Mouse (Mus musculus): ENCODE data around the gene Tlr2. TPM values are rescaled to one million over a fixed set of nuclear protein-coding genes. Genes with fewer than 3 reads are reported as not detected.

Gene Tlr2
- polyA plus RNA-seq, 1 experiment from 2014 or later, result 1.4 TPM

DNA sequence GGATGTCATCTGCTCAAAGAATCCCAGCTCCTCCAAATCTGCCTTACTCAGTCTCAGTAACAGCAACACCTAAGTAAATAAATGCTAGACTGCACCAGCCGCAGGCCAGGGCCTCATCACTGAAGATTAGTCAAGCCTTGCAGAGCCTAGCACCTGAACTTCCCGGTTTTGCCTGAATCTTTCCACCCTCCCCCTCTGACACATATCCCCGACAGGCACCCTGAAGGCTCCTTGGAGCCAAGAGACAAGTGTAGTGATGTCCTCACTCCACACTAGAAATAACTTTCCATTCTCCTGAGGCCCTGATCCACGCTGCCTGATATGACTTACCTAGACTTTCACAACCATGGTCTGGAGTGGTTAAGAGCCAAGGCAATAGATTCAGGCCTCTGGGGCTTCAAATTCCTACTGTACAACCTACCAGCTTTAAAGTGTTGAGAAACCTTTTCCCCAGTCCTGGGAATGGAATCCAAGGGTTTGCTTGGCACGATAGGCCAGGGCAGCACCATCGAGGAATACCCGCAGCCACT lies 53.7 kb downstream of the Tlr2 start:
- H3K27me3 ChIP-seq (ENCODE audit: control insufficient read depth, insufficient read depth, low read length), result no peaks in the 10 kb centered on the region; the same call in 1 of the 2 replicates
- no peak overlapping the region for H3K4me2 ChIP-seq (ENCODE audit: low read depth, low read length, severe bottlenecking)
- 80% methylated on average over 7 of the region's 7 CpGs for WGBS
- H3K4me3 ChIP-seq (ENCODE audit: low read depth, low read length), result no peak overlapping the region
- DNase-seq (ENCODE audit: low spot score), result peak; percentile 33
- no peak overlapping the region for H3K9ac ChIP-seq (ENCODE audit: low read length)
- H3K4me1 ChIP-seq (replicated peaks; ENCODE audit: control insufficient read depth, insufficient read depth, low read length), result peaks cover 11% of the 10 kb centered on the region; the same call in 1 of the 2 replicates
- no peaks in the 10 kb centered on the region for H3K36me3 ChIP-seq (ENCODE audit: control insufficient read depth, insufficient read depth, low read length)
- no peaks in the 10 kb centered on the region for H3K9me3 ChIP-seq (ENCODE audit: control insufficient read depth, low read length)
- no peak for ATAC-seq (replicated peaks; ENCODE audit: low FRiP score)
- no peak overlapping the region for H3K27ac ChIP-seq (ENCODE audit: low read depth, low read length)

DNA sequence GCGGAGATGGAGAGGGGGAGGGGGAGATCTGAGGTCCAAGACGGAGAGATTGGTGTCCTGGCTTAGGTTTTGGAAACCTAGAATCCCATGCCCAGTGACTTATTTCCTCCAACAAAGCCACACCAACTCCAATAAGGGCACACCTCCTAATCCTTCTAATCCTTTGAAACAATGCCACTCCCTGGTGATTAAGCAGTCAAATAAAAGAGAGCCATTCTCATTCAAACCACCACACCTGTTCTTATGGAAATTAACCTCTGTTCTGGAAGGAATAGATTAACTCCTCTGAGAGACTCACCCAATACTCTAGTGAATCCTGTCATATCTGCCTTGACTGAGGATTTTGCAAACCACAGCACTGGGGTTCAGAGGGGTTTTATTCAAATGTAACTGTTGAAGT lies 54.5 kb downstream of the Tlr2 start:
- ATAC-seq (replicated peaks; ENCODE audit: low FRiP score) (no peak), DNase-seq (ENCODE audit: low spot score) (no peak)
- H3K27me3 ChIP-seq (ENCODE audit: control insufficient read depth, insufficient read depth, low read length), result no peaks in the 10 kb centered on the region; the same call in 1 of the 2 replicates
- WGBS, result 49% methylated on average over 2 of the region's 2 CpGs
- no peak overlapping the region for H3K27ac ChIP-seq (ENCODE audit: low read depth, low read length)
- peaks cover 11% of the 10 kb centered on the region; the same call in 1 of the 2 replicates for H3K4me1 ChIP-seq (replicated peaks; ENCODE audit: control insufficient read depth, insufficient read depth, low read length)
- H3K9ac ChIP-seq (ENCODE audit: low read length), result no peak overlapping the region
- no peaks in the 10 kb centered on the region for H3K9me3 ChIP-seq (ENCODE audit: control insufficient read depth, low read length)
- no peaks in the 10 kb centered on the region for H3K36me3 ChIP-seq (ENCODE audit: control insufficient read depth, insufficient read depth, low read length)
- H3K4me2 ChIP-seq (ENCODE audit: low read depth, low read length, severe bottlenecking), result no peak overlapping the region
- H3K4me3 ChIP-seq (ENCODE audit: low read depth, low read length), result no peak overlapping the region

Other genes with a start within 250 kb of the Tlr2 start
- 102 and 107 TPM in 2 replicates for gene Sfrp2, start 75.4 kb downstream of the Tlr2 start, polyA plus RNA-seq (2014; fragmentation: Nextera tagmentation; extraction: Ambion mirVana)
- 96.0 and 99.2 TPM in 2 replicates for gene Tmem131l, start 198.4 kb upstream of the Tlr2 start, polyA plus RNA-seq (2014; fragmentation: Nextera tagmentation; extraction: Ambion mirVana)

All from forebrain, embryonic 11.5 days (tissue).